Mouse (Mus musculus): ENCODE results near the gene Tsen15. TPM values are rescaled to one million over a fixed set of nuclear protein-coding genes. Genes with fewer than 3 reads are reported as not detected.

Tsen15 gene
- polyA plus RNA-seq (2015; fragmentation: Nextera tagmentation; extraction: Ambion mirVana), result 50.3 and 50.5 TPM in 2 replicates

DNA sequence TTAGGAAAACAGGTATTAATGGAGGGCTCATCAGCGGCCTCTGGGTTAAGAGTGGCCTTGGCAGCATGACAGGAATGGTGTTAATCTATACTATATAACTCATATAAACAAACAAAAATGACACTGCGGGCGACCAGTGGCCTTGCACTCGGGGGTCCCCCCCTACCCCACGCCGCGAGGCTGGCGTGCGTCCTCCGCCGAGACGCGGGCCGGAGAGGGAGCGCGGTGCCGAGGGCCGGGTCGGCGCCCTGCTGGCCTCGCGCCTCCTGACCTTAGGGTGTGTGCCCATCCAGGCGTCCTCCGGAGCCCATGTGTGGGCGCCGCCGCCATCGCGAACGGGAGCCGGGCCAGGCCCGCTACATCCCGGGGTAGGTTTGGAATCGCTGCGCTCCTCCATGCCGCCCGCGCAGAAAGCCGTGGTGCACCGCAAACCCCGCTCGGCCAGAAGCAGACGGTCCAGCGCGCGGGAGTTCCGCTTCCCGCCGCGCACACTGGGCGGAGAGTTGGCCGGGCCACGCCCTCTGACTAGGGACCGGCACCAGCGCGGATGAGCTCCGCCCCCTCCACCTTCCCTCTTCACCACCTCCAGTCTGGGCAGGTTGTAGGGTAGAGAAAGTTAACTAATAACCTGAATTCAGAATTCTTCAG is at the start of gene Tsen15:
Gene Tsen15, minus strand, starts transcription at position 501 of the 648 bp plus-strand sequence.

DNA sequence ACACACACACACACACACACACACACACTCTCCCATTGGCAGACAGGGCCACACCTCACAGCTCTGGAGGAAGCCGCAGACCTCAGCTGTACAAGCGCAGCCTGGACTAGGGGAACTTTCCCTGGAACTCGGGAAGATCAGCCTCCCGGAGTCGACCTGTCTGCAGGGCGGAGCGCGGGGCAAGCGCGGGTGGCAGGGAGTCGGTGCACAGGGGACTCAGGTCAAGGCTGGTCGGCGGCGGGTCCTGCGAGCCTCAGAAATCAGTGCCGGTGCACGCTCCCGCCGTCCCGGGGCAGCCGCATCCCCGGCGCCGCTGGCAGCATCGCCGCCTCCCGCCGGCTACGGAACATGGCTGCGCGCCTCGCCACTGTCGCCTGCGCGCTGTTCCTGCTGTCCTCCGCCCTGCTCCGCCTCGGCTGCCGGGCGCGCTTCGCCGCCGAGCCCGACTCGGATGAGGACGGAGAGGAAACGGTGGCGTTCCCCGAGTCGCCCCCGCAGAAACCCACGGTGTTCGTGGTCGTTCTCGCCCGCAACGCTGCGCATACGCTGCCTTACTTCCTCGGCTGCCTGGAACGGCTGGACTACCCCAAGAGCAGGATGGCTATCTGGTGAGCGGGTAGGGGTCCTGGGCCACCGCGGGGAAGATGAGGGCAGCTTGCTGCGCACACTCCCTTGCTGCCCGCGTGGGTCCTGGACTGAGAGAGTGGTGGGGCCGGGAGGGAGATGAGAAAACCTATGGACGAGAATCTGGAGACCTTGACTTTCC is 13.5 kb upstream of the Tsen15 start, which contains the start of gene Colgalt2:
Gene Colgalt2, plus strand, starts transcription at position 41 of the 766 bp plus-strand sequence.

Other genes starting within 250 kb of the Tsen15 start
- 4.7 and 5.0 TPM in 2 replicates for gene Colgalt2, start 13.1 kb upstream of the Tsen15 start, polyA plus RNA-seq (2015; fragmentation: Nextera tagmentation; extraction: Ambion mirVana)